Mouse (Mus musculus) heart, embryonic 16.5 days (tissue): ENCODE results near the gene Chsy1. TPM values are rescaled to one million over a fixed set of nuclear protein-coding genes. Genes with fewer than 3 reads are reported as not detected.

Experiments used
- ATAC-seq: fragments of 200-750 bp; cut with Nextera tagmentation; replicated peaks from 2 replicates; pipeline ENCODE4 v1.8.0; 2017; ENCODE audit warnings: moderate number of reproducible peaks; ENCODE audit not compliant: insufficient read depth, low FRiP score; ENCODE audit errors: extremely low read depth
- H3K27ac ChIP-seq: fragments of 300-500 bp; sonication (generic); 2 replicates; pipeline ENCODE4 v1.5.1; 2014; ENCODE audit warnings: mild to moderate bottlenecking, low read length, control low read depth, moderate library complexity
- H3K27me3 ChIP-seq: fragments of 300-500 bp; sonication (generic); 2 replicates; pipeline ENCODE4 v1.6.1; 2014; ENCODE audit warnings: low read length, mixed read lengths; ENCODE audit not compliant: control insufficient read depth, insufficient read depth
- H3K36me3 ChIP-seq: fragments of 300-500 bp; sonication (generic); 2 replicates; pipeline ENCODE4 v1.6.1; 2014; ENCODE audit not compliant: control insufficient read depth, insufficient read depth
- H3K4me1 ChIP-seq: fragments of 300-500 bp; sonication (generic); 2 replicates; pipeline ENCODE4 v1.6.1; 2014; ENCODE audit warnings: low read length, mixed read lengths; ENCODE audit not compliant: control insufficient read depth, insufficient read depth
- H3K4me2 ChIP-seq: fragments of 300-500 bp; sonication (generic); 2 replicates; pipeline ENCODE4 v1.6.1; 2014; ENCODE audit warnings: low read depth, mild to moderate bottlenecking, control low read depth, low read length
- H3K4me3 ChIP-seq: fragments of 300-500 bp; sonication (generic); 2 replicates; pipeline ENCODE4 v1.5.1; 2014; ENCODE audit warnings: mild to moderate bottlenecking, control low read depth, low read length
- H3K9ac ChIP-seq: fragments of 300-500 bp; sonication (generic); 2 replicates; pipeline ENCODE4 v1.6.1; 2014; ENCODE audit warnings: low read length, control low read depth
- H3K9me3 ChIP-seq: fragments of 300-500 bp; sonication (generic); replicated peaks from 2 replicates; pipeline ENCODE4 v1.6.1; 2016; ENCODE audit warnings: low read length; ENCODE audit not compliant: control insufficient read depth
- WGBS: fragments of 180-500 bp; shearing (Covaris S2); extraction: QIAGEN DNeasy Blood & Tissue Kit; methylation state at CpG from one replicate; pipeline ENCODE4 v1.1.7; 2014; 5-methylcytosine and 5-hydroxymethylcytosine counted together
- polyA plus RNA-seq: library from polyadenylated mRNA; unstranded; fragments of >200 nt; fragmentation: Nextera tagmentation; extraction: Ambion mirVana; gene quantifications from 2 replicates; pipeline ENCODE4 v1.2.1, GENCODE M21; 2015

The Chsy1 gene
- polyA plus RNA-seq, 1 experiment from 2014 or later, result 10.8 TPM

DNA sequence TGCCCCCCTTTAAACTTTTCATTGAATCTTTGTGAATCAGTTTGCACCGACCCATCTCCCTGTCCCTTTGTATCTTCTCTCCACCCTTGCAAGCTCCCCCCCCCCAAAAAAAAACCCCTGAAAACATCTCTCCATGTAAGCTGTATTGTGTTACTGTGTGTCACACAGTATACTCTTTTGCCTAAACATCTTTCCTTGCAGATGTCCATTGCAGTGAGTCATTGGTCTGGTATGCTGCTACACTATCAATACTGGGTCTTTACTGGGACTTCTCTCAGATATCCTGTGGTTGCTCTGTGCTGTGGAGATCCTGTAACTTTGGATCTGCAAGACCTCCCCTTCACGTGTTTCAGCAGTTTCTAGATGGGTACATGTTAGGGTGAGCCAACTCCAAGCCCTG is 21.0 kb downstream of the Chsy1 start:
- Histone ChIP-seq H3K36me3 (peaks cover 20% of the 10 kb centered on the region), H3K9ac (no peak overlapping the region), H3K4me3 (no peak overlapping the region), H3K27me3 (no peaks in the 10 kb centered on the region), H3K4me2 (no peak overlapping the region), H3K4me1 (peaks cover 24% of the 10 kb centered on the region), H3K27ac (no peak overlapping the region), H3K9me3 (0 out of 2 replicates have a peak, but pooled peaks cover 2% of the 10 kb centered on the region)
- 0 out of 2 replicates have a peak, but pooled peaks have one; percentile 23 for ATAC-seq
- 45% methylated on average over 2 of the region's 2 CpGs for WGBS

DNA sequence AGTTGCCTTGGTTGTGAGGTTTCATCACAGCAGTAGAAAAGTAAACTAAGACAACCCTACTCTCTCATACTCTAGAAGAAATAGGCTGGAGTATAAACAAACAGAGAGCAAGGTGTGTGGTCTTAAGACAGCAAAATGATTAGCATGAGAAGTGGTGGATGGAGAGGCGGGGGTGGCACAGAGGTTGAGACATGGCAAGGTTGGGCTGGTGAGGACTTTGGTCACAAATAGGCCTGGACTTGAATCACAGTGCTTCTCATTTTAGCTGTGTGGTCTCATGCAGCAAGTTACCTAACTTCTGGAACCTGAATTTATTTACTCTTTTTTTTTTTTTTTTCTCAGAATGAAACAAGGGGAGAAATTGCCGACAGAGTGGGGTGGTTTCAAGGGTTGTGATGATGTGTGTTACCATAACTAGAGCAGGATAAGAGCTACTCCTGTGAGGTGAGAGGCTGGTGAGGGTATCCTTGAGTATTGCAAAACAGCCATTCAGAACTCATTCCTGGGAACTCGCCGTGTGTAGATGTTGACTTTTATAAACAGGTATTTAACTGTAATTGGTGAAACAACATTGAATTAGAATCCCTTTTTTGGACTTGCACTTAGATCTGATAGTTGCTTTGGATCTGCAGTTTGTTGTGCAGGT is 22.6 kb downstream of the Chsy1 start:
- H3K4me3 ChIP-seq, result no peak overlapping the region
- H3K27ac ChIP-seq, result no peak overlapping the region
- H3K27me3 ChIP-seq, result no peaks in the 10 kb centered on the region
- no peak overlapping the region for H3K9ac ChIP-seq
- WGBS, result 79% methylated on average over 4 of the region's 4 CpGs
- ATAC-seq, result no peak
- H3K9me3 ChIP-seq, result 0 out of 2 replicates have a peak, but pooled peaks cover 2% of the 10 kb centered on the region
- no peak overlapping the region for H3K4me2 ChIP-seq
- peaks cover 34% of the 10 kb centered on the region for H3K4me1 ChIP-seq
- H3K36me3 ChIP-seq, result peaks cover 10% of the 10 kb centered on the region

- H3K4me1 ChIP-seq, result peaks cover 40% of the 10 kb centered on the region
- no peaks in the 10 kb centered on the region for H3K27me3 ChIP-seq
- H3K27ac ChIP-seq, result no peak overlapping the region
- no peak overlapping the region for H3K9ac ChIP-seq
- no peak overlapping the region for H3K4me2 ChIP-seq
- H3K4me3 ChIP-seq, result no peak overlapping the region
- peaks cover 10% of the 10 kb centered on the region for H3K36me3 ChIP-seq
- ATAC-seq, result no peak
- 91% methylated on average over 3 of the region's 3 CpGs for WGBS
- 0 out of 2 replicates have a peak, but pooled peaks cover 2% of the 10 kb centered on the region for H3K9me3 ChIP-seq
These were observed 24.8 kb downstream of the Chsy1 start for GRCm38 (mm10) chr7:66134154-66134553.

DNA sequence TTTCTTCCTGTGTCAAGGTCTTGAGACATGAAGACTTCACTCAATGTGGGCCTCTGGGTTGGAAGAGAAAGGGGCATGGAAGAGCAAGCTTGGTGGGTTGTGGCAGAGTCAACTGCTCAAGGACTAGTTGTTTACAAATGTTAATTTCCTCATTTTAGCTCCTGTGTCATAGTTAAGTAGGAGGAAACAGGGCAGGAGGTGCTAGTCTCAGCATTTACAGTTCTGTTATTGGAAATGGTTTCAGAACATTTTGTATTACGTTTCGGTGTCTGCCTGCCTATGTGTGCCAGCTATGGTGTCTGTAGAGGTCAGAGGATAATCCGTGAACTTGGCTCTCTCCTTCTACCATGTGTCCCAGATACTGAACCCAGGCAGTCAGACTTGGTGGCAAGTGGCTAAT is 26.3 kb downstream of the Chsy1 start:
- Histone ChIP-seq H3K27ac (peak overlapping the region; percentile 53), H3K4me1 (peaks cover 37% of the 10 kb centered on the region), H3K27me3 (no peaks in the 10 kb centered on the region), H3K36me3 (peaks cover 6% of the 10 kb centered on the region), H3K4me3 (no peak overlapping the region), H3K4me2 (no peak overlapping the region), H3K9me3 (0 out of 2 replicates have a peak, but pooled peaks cover 2% of the 10 kb centered on the region), H3K9ac (no peak overlapping the region)
- ATAC-seq, result no peak
- 84% methylated on average over 3 of the region's 3 CpGs for WGBS

- H3K4me1 ChIP-seq, result peaks cover 37% of the 10 kb centered on the region
- 0 out of 2 replicates have a peak, but pooled peaks cover 2% of the 10 kb centered on the region for H3K9me3 ChIP-seq
- peaks cover 3% of the 10 kb centered on the region; the same call in 1 of the 2 replicates for H3K36me3 ChIP-seq
- no peak overlapping the region for H3K4me3 ChIP-seq
- H3K27me3 ChIP-seq, result no peaks in the 10 kb centered on the region
- peak overlapping the region; percentile 53 for H3K27ac ChIP-seq
- H3K4me2 ChIP-seq, result no peak overlapping the region
- ATAC-seq, result no peak
- H3K9ac ChIP-seq, result no peak overlapping the region
These were observed 26.9 kb downstream of the Chsy1 start for GRCm38 (mm10) chr7:66136187-66136586.

DNA sequence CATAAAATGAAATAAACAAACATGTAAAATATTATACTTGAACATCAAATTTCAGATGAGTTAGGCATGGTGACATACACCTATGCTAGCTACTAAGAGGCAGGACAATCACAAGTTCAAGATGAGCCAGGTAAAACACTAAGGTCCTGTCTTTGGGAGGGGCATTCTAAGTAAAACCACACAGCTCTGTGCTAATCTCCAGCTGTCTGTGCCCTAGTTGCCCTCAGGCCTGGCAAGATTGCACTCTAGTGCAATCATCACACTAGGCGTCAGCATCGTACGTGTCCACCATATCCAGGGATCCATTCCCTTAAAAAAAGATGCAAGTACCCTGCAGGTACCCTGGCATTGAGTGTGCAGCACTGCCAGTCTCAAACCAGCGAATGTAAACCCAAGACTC is 28.0 kb downstream of the Chsy1 start:
- Histone ChIP-seq H3K36me3 (no peaks in the 10 kb centered on the region), H3K27ac (no peak overlapping the region), H3K9ac (no peak overlapping the region), H3K9me3 (no peaks in the 10 kb centered on the region), H3K4me3 (no peak overlapping the region), H3K4me2 (no peak overlapping the region), H3K27me3 (no peaks in the 10 kb centered on the region), H3K4me1 (peaks cover 37% of the 10 kb centered on the region)
- 82% methylated on average over 4 of the region's 4 CpGs for WGBS
- no peak for ATAC-seq

DNA sequence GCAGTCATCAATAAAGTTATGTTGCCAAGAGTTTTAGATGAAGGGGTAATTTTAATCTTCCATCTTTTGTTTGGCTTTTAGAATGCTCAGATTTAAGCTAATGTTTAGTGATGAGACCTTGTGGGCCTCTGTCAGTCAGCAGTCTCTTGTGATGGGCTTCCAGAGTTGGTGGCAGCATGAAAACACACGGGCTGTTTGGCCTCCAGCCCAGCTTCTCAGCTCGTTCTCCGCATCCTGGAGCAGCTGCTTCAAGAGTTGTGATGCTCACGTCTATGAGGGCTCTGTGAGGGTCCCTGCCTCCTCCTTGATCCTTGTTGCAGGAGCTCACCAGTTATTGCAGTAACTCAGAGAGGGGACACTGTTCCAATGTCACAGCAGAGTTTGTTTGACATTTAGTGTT is 29.0 kb downstream of the Chsy1 start:
- peaks cover 37% of the 10 kb centered on the region for H3K4me1 ChIP-seq
- H3K9me3 ChIP-seq, result no peaks in the 10 kb centered on the region
- H3K36me3 ChIP-seq, result no peaks in the 10 kb centered on the region
- no peak for ATAC-seq
- H3K4me2 ChIP-seq, result no peak overlapping the region
- no peak overlapping the region for H3K27ac ChIP-seq
- WGBS, result 11% methylated on average over 4 of the region's 4 CpGs
- no peak overlapping the region for H3K9ac ChIP-seq
- H3K27me3 ChIP-seq, result no peaks in the 10 kb centered on the region
- H3K4me3 ChIP-seq, result no peak overlapping the region

GRCm38 (mm10) chr7:66138878-66139277 is 29.6 kb downstream of the Chsy1 start:
- WGBS, result 75% methylated on average over 5 of the region's 5 CpGs
- Histone ChIP-seq H3K4me3 (no peak overlapping the region), H3K9ac (no peak overlapping the region), H3K4me2 (no peak overlapping the region), H3K9me3 (no peaks in the 10 kb centered on the region), H3K36me3 (no peaks in the 10 kb centered on the region), H3K4me1 (peaks cover 37% of the 10 kb centered on the region), H3K27me3 (no peaks in the 10 kb centered on the region), H3K27ac (no peak overlapping the region)
- no peak for ATAC-seq

DNA sequence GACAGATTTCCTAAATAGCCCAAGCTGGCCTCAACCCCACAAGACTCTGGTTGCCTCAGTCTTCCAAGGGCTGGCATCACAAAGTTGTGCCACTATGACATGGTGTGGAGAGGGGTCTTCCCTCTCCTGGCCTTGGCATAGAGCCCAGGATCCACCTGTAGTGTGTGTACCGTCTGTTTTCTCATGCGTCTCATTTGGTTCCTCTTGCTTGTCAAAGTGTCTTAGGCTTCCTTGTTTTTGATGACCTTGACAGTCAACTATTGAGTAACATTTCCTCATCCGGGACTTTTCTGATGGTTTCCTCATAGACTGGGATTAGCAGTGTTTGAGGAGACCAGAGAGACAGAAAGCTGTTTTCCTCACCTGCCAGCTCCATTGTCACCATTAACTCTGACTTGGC is 30.8 kb downstream of the Chsy1 start:
- Histone ChIP-seq H3K27ac (no peak overlapping the region), H3K4me1 (peaks cover 32% of the 10 kb centered on the region)
- WGBS, result 58% methylated on average over 3 of the region's 3 CpGs

More for the DNA sequence above, 30.8 kb downstream of the Chsy1 start:
- no peak overlapping the region for H3K4me3 ChIP-seq
- no peak overlapping the region for H3K9ac ChIP-seq
- H3K36me3 ChIP-seq, result no peaks in the 10 kb centered on the region
- ATAC-seq, result no peak
- H3K9me3 ChIP-seq, result no peaks in the 10 kb centered on the region
- H3K27me3 ChIP-seq, result no peaks in the 10 kb centered on the region
- H3K4me2 ChIP-seq, result no peak overlapping the region
